Mouse (Mus musculus) lung, embryonic 16.5 days (tissue): ENCODE results near the gene Tmf1. TPM values are rescaled to one million over a fixed set of nuclear protein-coding genes. Genes with fewer than 3 reads are reported as not detected.

Experiments used
- ATAC-seq: fragments of 200-750 bp; cut with Nextera tagmentation; 2 replicates; pipeline ENCODE4 v1.8.0; 2017; ENCODE audit warnings: low read depth, mild to moderate bottlenecking, moderate library complexity
- H3K27ac ChIP-seq: fragments of 300-500 bp; sonication (generic); 2 replicates; pipeline ENCODE4 v1.5.1; 2014; ENCODE audit warnings: mild to moderate bottlenecking, control low read depth, low read length
- H3K27me3 ChIP-seq: fragments of 300-500 bp; sonication (generic); 2 replicates; pipeline ENCODE4 v1.6.1; 2014; ENCODE audit warnings: low read depth, low read length, mixed read lengths; ENCODE audit not compliant: control insufficient read depth, insufficient read depth
- H3K36me3 ChIP-seq: fragments of 300-500 bp; sonication (generic); 2 replicates; pipeline ENCODE4 v1.6.1; 2014; ENCODE audit warnings: low read length; ENCODE audit not compliant: control insufficient read depth, insufficient read depth
- H3K4me1 ChIP-seq: fragments of 300-500 bp; sonication (generic); replicated peaks from 2 replicates; pipeline ENCODE4 v1.6.1; 2014; ENCODE audit warnings: low read length, mixed read lengths; ENCODE audit not compliant: control insufficient read depth, insufficient read depth
- H3K4me2 ChIP-seq: fragments of 300-500 bp; sonication (generic); 2 replicates; pipeline ENCODE4 v1.6.1; 2014; ENCODE audit warnings: low read depth, low read length, control low read depth
- H3K4me3 ChIP-seq: fragments of 300-500 bp; sonication (generic); 2 replicates; pipeline ENCODE4 v1.5.1; 2014; ENCODE audit warnings: mild to moderate bottlenecking, low read length, control low read depth
- H3K9ac ChIP-seq: fragments of 300-500 bp; sonication (generic); 2 replicates; pipeline ENCODE4 v1.6.1; 2014; ENCODE audit warnings: low read length, control low read depth
- H3K9me3 ChIP-seq: fragments of 300-500 bp; sonication (generic); 2 replicates; pipeline ENCODE4 v1.6.1; 2016; ENCODE audit warnings: low read length; ENCODE audit not compliant: control insufficient read depth
- WGBS: fragments of 180-500 bp; shearing (Covaris S2); extraction: QIAGEN DNeasy Blood & Tissue Kit; methylation state at CpG from one replicate; pipeline ENCODE4 v1.1.7; 2014; 5-methylcytosine and 5-hydroxymethylcytosine counted together
- polyA plus RNA-seq: library from polyadenylated mRNA; unstranded; fragments of >200 nt; fragmentation: Nextera tagmentation; extraction: Ambion mirVana; gene quantifications from 2 replicates; pipeline ENCODE4 v1.2.1, GENCODE M21; 2015

Gene Tmf1
- polyA plus RNA-seq, 1 experiment from 2014 or later, result 36.9 TPM

- H3K4me2 ChIP-seq, result no peak overlapping the region
- peaks cover 14% of the 10 kb centered on the region for H3K4me1 ChIP-seq
- no peak overlapping the region for H3K4me3 ChIP-seq
- H3K9me3 ChIP-seq, result no peaks in the 10 kb centered on the region
- ATAC-seq, result peak; percentile 92
- H3K27me3 ChIP-seq, result no peaks in the 10 kb centered on the region
- no peak overlapping the region for H3K9ac ChIP-seq
- WGBS, result 33% methylated on average over 10 of the region's 10 CpGs
- peak overlapping the region; percentile 37 for H3K27ac ChIP-seq
- peaks cover 10% of the 10 kb centered on the region for H3K36me3 ChIP-seq
These were observed 54.4 kb downstream of the Tmf1 start for GRCm38 (mm10) chr6:97124336-97125010.

- no peaks in the 10 kb centered on the region for H3K27me3 ChIP-seq
- H3K4me3 ChIP-seq, result no peak overlapping the region
- peaks cover 19% of the 10 kb centered on the region for H3K36me3 ChIP-seq
- H3K9ac ChIP-seq, result no peak overlapping the region
- no peak overlapping the region for H3K4me2 ChIP-seq
- peaks cover 14% of the 10 kb centered on the region for H3K4me1 ChIP-seq
- 68% methylated on average over 4 of the region's 4 CpGs for WGBS
- no peaks in the 10 kb centered on the region for H3K9me3 ChIP-seq
- peak; percentile 33; the same call in 1 of the 2 replicates for ATAC-seq
- no peak overlapping the region for H3K27ac ChIP-seq
These were observed 58.0 kb downstream of the Tmf1 start for GRCm38 (mm10) chr6:97120922-97121321.

- Histone ChIP-seq H3K27ac (no peak overlapping the region), H3K4me3 (no peak overlapping the region), H3K27me3 (no peaks in the 10 kb centered on the region), H3K4me2 (no peak overlapping the region), H3K9me3 (no peaks in the 10 kb centered on the region), H3K36me3 (peaks cover 20% of the 10 kb centered on the region), H3K9ac (no peak overlapping the region), H3K4me1 (no peaks in the 10 kb centered on the region)
- no peak for ATAC-seq
- WGBS, result 90% methylated on average over 3 of the region's 3 CpGs
These were observed 60.6 kb downstream of the Tmf1 start for GRCm38 (mm10) chr6:97118327-97118726.

- no peaks in the 10 kb centered on the region for H3K4me1 ChIP-seq
These were observed 62.0 kb downstream of the Tmf1 start for GRCm38 (mm10) chr6:97116896-97117295.

DNA sequence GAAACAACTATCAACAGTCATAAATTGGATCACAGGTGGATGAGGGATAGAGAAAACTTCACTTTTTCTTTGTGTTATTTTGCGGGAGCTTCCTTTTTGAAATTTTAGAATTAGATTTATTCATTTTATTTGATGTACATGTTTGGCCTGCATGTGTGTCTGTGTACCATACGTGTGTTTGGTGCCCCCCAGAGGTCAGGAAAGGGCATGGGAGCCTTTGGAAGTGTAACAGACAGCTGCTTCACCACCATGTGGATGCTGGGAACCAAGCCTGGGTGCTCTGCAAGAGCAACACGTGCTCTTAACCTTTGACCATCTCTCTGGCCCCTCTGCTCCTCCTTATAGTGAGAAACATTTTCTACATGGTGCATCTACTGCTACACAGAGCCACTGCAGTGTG, 64.1 kb downstream of the Tmf1 start:
- H3K9me3 ChIP-seq, result no peaks in the 10 kb centered on the region
- H3K4me1 ChIP-seq, result no peaks in the 10 kb centered on the region
- H3K4me2 ChIP-seq, result no peak overlapping the region
- WGBS, result 61% methylated on average over 3 of the region's 3 CpGs
- H3K9ac ChIP-seq, result no peak overlapping the region
- H3K27me3 ChIP-seq, result no peaks in the 10 kb centered on the region
- no peak overlapping the region for H3K27ac ChIP-seq
- H3K36me3 ChIP-seq, result peaks cover 29% of the 10 kb centered on the region
- no peak for ATAC-seq
- no peak overlapping the region for H3K4me3 ChIP-seq

More at GRCm38 (mm10) chr6:97116896-97117295, 62.0 kb downstream of the Tmf1 start:
- no peak overlapping the region for H3K9ac ChIP-seq
- H3K4me3 ChIP-seq, result no peak overlapping the region
- H3K27ac ChIP-seq, result no peak overlapping the region
- no peak overlapping the region for H3K4me2 ChIP-seq
- no peaks in the 10 kb centered on the region for H3K27me3 ChIP-seq
- 74% methylated on average over 5 of the region's 5 CpGs for WGBS
- no peaks in the 10 kb centered on the region for H3K9me3 ChIP-seq
- no peak for ATAC-seq
- H3K36me3 ChIP-seq, result peaks cover 26% of the 10 kb centered on the region

DNA sequence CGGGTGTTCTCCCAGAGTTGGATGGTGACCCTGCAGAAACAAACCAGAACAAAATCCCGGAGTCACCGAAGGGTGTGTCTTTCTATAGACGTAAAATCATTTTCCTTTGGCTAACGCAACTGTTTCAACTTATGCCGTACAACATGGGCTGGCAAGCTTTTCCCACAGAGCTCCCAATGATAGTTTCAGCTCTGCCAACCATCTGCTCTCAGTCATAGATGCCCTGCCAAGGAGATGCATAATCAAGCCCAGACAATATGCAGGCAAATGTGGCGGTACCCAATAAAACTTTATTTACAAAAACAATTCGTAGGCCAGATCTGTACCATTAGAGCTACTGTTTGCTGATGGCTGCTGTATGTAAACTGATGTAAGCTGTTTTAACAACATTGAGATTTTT, 66.7 kb downstream of the Tmf1 start:
- H3K27me3 ChIP-seq, result no peaks in the 10 kb centered on the region
- no peak overlapping the region for H3K4me3 ChIP-seq
- no peak overlapping the region for H3K27ac ChIP-seq
- H3K9me3 ChIP-seq, result no peaks in the 10 kb centered on the region
- no peaks in the 10 kb centered on the region for H3K4me1 ChIP-seq
- 90% methylated on average over 8 of the region's 8 CpGs for WGBS
- peaks cover 23% of the 10 kb centered on the region for H3K36me3 ChIP-seq
- H3K9ac ChIP-seq, result no peak overlapping the region
- no peak overlapping the region for H3K4me2 ChIP-seq
- no peak for ATAC-seq

DNA sequence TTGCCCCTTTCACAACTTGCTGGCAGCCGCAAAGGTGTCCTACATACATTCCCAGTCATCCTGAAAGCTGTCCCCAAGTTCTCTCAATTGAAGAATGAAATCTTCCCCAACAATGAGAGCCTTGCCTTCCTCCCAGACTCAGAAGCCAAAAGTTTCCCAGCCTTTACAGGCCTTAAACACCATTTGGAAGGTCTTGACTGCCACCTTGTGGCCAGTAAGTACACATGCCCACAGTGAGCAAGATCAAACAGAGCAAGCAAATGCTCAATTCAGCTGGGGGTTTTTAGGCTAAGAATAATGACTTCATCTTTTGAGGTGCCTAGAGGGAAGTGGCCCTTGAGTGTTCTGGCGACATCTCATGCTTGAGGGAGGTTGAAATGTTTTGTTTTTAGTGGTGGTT, 72.1 kb downstream of the Tmf1 start:
- Histone ChIP-seq H3K9ac (no peak overlapping the region), H3K4me2 (no peak overlapping the region), H3K27ac (no peak overlapping the region), H3K4me1 (no peaks in the 10 kb centered on the region; the same call in 1 of the 2 replicates), H3K9me3 (no peaks in the 10 kb centered on the region), H3K27me3 (peaks cover 6% of the 10 kb centered on the region; the same call in 1 of the 2 replicates), H3K4me3 (no peak overlapping the region), H3K36me3 (0 out of 2 replicates have a peak, but pooled peaks cover 2% of the 10 kb centered on the region)
- peak; percentile 87 for ATAC-seq
- WGBS, result 18% methylated on average over 2 of the region's 2 CpGs

- Histone ChIP-seq H3K4me3 (no peak overlapping the region), H3K27me3 (peaks cover 6% of the 10 kb centered on the region; the same call in 1 of the 2 replicates), H3K9ac (no peak overlapping the region), H3K36me3 (no peaks in the 10 kb centered on the region), H3K9me3 (no peaks in the 10 kb centered on the region), H3K4me2 (no peak overlapping the region), H3K27ac (no peak overlapping the region), H3K4me1 (no peaks in the 10 kb centered on the region; the same call in 1 of the 2 replicates)
- no peak for ATAC-seq
- WGBS, result 65% methylated on average over 8 of the region's 8 CpGs
These were observed 72.8 kb downstream of the Tmf1 start for GRCm38 (mm10) chr6:97106106-97106505.

DNA sequence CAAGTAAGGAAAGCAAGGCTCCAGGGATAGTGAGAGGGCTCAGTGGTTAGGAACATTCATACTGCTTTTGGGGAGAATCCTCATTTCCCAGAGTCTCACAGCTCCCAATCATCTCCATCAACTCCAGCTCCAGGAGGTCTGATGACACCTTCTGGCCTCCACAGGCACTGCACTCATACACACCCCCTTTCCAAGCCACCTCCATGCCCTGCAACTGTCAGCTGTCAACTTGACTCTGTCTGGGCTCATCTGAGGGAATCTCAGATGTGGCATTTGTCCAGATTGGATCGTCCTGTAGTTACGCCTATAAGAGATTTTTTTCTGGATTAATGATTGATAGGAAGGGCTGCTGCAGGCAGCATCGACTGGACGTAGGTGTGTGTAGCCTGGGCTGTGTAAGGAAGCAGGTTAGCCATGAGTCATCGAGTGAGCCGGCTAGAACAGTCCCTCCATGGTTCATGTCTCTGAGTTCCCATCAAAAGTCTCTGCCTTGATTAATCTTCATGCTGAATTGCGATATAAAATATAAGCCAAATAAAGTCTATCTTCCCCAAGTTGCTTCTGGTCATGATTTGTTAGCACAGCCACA, 74.6 kb downstream of the Tmf1 start:
- Histone ChIP-seq H3K27ac (no peak overlapping the region), H3K27me3 (peaks cover 6% of the 10 kb centered on the region; the same call in 1 of the 2 replicates), H3K9ac (no peak overlapping the region), H3K9me3 (no peaks in the 10 kb centered on the region), H3K4me2 (no peak overlapping the region), H3K36me3 (no peaks in the 10 kb centered on the region), H3K4me1 (no peaks in the 10 kb centered on the region; the same call in 1 of the 2 replicates), H3K4me3 (no peak overlapping the region)
- WGBS, result 64% methylated on average over 7 of the region's 7 CpGs
- no peak for ATAC-seq
